Mouse (Mus musculus) Patski (cell line): Measurements from ENCODE around the gene Neurl4. TPM values are rescaled to one million over a fixed set of nuclear protein-coding genes. Genes with fewer than 3 reads are reported as not detected.

ENCODE experiments used
- ATAC-seq: fragments of 100-300 bp; one replicate; pipeline ENCODE4 v1.8.0; 2021
- CTCF ChIA-PET: fragments of 350-600 bp; sonication (Branson Sonifier 250); formaldehyde crosslinking; loops from one replicate; lab custom pipeline; 2022; ENCODE audit warnings: inconsistent platforms; lab: Charles Lee
- POLR2A ChIA-PET: fragments of 350-600 bp; sonication (Branson Sonifier 250); formaldehyde crosslinking; loops from one replicate; lab custom pipeline; 2022; ENCODE audit warnings: antibody characterized with exemption, inconsistent platforms; lab: Charles Lee
- DNase-seq: peaks from one replicate; pipeline ENCODE4 v3.0.0-alpha.2; 2011; ENCODE audit warnings: low read depth, low spot score
- H3K27me3 ChIP-seq: fragments of 371-371 bp; one replicate; pipeline ENCODE4 v1.5.1; 2021
- CTCF ChIP-seq: fragments of 100-300 bp; IDR thresholded peaks from one replicate; pipeline ENCODE4 v1.5.1; 2021
- in situ Hi-C: fragments of 300-500 bp; cut with MboI; formaldehyde crosslinking; loops from 3 replicates; pipeline ENCODE4 v1.11.1; 2018; ENCODE audit warnings: low pct_unique_long_range_greater_than_20kb, mixed read lengths
- polyA plus RNA-seq: library from polyadenylated mRNA; unstranded; gene quantifications from one replicate; pipeline ENCODE4 v1.2.3, GENCODE M21; 2021

Neurl4 gene
- polyA plus RNA-seq, 1 experiment from 2014 or later = 53.3 TPM

DNA sequence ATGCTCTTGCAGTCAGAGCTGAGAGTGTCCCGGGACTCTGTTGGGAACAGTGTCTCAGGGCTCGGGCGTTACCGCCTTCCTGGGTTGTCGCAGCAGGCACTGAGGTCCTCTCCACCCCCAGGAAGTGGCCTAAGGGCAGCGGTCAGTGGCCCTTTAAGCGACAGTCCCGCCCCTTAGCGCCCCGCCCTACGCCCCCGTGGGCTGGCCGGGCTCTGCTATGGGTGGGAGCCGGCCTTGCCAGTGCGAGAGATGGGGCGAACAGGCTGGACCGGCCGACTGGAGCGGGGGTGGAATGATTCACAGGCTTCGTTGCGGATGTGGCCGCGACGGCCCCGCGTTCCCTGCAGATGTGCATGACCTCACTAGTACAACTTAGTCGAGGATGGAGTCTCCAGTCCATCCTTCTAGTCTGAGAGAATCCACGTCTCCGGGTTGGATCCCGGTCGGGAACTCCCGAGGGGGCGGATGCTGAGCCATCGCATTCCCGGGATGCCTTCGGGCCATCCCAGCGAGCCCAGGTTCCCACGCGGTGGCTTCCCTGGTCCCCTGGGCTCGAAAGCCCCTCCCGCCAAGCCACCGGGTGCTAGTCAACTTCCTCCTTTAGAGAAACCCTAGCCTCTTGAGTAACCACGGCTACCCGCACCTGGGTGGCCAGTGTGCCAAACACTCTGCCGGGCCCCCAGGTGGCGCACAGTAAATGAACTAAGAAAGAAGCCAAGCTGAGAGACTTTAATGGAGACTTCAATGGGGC lies 19.8 kb upstream of the Neurl4 start, which contains the start of gene Kctd11:
TSS of gene Kctd11 (minus strand) at position 554 of the 751 bp plus-strand sequence.
- ATAC-seq (peak; percentile 72), DNase-seq (peak; percentile 68)
- ChIA-PET POLR2A (interaction anchor here (0.7 to 2.9 kb wide), 2 partner anchors 20 to 40 kb away, joined by 3 to 16 read pairs; partner anchors contain the start of genes 2810408A11Rik, Eif5a and Neurl4), CTCF (interaction anchor here (1.0 to 1.6 kb wide), 5 partner anchors 19 to 72 kb away, joined by 3 to 5 read pairs (median 3); partner anchors contain the start of gene Ybx2)
- no peak for TF ChIP-seq CTCF
- in situ Hi-C loops = no loop called here
- H3K27me3 ChIP-seq = no peaks in the 10 kb centered on the region

DNA sequence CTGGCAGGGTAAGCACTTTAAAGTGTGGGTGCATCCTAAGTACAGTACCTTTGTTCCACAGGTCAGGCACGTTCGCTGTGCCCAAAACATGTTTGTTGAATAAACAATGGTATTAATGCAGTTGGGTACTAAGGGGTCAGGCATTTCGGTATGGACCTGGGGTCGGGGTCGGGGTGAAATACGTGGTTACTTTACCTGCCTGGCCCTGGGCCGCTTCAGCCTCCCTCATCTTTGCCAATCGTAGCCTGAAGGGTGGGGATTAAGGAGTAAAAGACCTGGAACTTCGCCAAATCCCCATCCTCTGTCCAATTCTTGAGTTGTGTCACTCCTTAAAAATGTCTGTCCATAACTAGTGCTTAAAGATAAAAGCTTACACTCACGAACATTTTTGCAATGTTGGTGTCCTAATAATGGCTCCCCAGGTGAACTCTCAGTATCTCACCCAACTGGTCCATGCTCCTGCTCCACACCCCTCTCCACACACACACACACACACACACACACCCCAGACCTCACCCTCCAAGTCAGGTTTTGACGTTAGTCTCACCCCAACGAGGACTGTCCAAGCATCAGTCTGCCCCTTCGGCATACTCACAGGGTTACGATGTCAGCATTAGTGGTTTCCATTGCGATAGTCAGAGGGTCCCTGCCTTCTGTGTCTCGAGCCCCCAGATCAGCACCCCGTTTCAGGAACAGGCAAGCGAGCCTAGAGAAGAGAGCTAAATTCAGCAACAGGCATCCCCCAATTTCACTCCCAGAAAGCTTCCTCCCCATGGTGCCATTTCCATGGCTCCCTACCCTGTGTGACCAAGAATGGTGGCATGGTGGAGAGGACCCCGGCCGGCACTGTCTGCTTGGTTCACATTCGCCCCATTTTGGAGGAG lies 18.8 kb upstream of the Neurl4 start:
- TF ChIP-seq CTCF = no peak
- ATAC-seq (no peak), DNase-seq (no peak)
- ChIA-PET CTCF (interaction anchor here (1.6 kb wide), 1 partner anchor 17 kb away, joined by 10 read pairs; no protein-coding TSS in a partner anchor), POLR2A (interaction anchor here (0.6 to 2.9 kb wide), 3 partner anchors 19 to 125 kb away, joined by 3 to 16 read pairs (median 3); partner anchors contain the start of genes 2810408A11Rik and Neurl4)
- no peaks in the 10 kb centered on the region for H3K27me3 ChIP-seq
- in situ Hi-C loops = no loop called here

DNA sequence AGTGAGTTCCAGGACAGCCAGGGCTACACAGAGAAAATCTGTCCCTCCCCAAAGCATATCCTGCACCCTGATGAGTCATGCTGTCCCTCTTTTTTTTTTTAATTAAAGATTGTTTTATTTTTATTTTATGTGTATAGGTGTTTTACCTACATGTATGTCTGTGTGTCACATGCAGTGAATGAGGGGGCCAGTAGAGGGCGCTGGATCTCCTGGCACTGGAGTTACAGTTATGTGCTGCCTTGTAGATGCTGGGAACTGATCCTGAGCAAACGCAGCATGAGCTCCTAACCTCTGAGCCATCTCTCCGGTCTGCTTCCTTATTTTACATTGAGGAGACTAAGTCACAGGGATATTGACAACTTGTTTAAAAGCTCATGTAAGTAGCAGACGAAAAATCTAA lies 17.8 kb upstream of the Neurl4 start:
- DNase-seq (no peak), ATAC-seq (no peak)
- ChIA-PET POLR2A (interaction anchor here (1.6 kb wide), 1 partner anchor 17 kb away, joined by 15 read pairs; the partner anchor contains the start of genes 2810408A11Rik and Neurl4), CTCF (interaction anchor here (0.7 to 1.7 kb wide), 6 partner anchors 9 to 26 kb away, joined by 3 to 10 read pairs (median 3); no protein-coding TSS in a partner anchor)
- in situ Hi-C loops = no loop called here
- H3K27me3 ChIP-seq = no peaks in the 10 kb centered on the region
- no peak for TF ChIP-seq CTCF

DNA sequence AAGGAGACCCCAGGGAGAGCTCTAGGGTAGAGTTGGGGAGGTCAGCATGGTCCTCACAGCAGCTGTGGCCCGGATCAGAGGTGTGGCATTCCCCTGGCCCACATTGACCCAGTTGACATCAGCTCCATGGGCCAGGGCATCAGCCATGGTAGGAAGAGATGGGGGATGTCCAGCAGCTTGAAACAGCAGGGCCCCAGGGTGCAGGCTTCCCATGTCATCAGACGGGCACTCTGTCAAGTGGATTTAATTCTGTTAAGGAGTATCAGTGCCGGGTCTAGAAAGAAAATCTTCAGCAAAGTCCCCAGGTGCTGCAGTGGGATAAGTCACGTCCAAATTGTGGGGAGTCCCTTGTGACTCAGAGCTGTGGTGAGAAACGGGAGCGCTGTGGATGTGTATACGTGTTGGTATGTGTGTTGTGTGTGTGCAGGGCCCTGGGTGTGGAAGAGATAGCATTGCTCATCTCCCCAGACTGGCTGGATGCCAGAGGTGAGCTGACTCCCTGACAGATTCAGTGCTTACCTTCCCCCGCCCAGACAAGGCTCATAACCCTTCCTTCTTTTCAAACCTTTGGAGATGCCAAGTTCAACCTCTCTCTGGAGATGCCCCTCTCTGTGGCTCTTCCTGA lies 17.2 kb upstream of the Neurl4 start:
- H3K27me3 ChIP-seq = no peaks in the 10 kb centered on the region
- DNase-seq (peak; percentile 56), ATAC-seq (no peak)
- ChIA-PET POLR2A (interaction anchor here (0.5 to 1.6 kb wide), 2 partner anchors 16 to 455 kb away, joined by 3 to 15 read pairs; partner anchors contain the start of genes 2810408A11Rik and Neurl4), CTCF (interaction anchor here (0.7 to 1.7 kb wide), 6 partner anchors 10 to 25 kb away, joined by 3 to 10 read pairs (median 3); no protein-coding TSS in a partner anchor)
- in situ Hi-C loops = no loop called here
- TF ChIP-seq CTCF = no peak

DNA sequence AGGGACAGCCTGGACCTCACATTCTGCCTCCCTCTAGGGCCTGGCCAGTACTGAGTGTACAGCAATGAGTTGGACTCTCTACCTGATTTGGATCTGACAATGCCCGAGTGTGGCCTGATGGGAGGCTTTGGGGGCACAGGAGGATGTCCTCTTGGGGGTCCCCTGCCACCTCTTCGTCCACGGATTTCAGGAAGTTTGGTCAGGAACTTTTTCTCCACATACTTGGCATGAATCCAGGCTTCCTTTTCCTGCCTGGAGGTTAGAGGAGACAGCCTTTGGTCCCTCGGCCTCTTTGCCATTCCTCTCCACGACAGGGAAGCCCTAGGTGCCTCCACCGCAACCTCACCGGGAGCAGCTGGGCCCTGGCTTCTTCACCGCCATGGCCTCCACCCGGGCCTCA lies 16.6 kb upstream of the Neurl4 start:
- TF ChIP-seq CTCF = no peak
- ChIA-PET CTCF (interaction anchor here (1.3 to 1.7 kb wide), 2 partner anchors 11 to 25 kb away, joined by 3 to 4 read pairs; no protein-coding TSS in a partner anchor), POLR2A (interaction anchor here (0.5 to 1.6 kb wide), 2 partner anchors 16 to 456 kb away, joined by 3 to 15 read pairs; partner anchors contain the start of genes 2810408A11Rik and Neurl4)
- ATAC-seq (no peak), DNase-seq (no peak)
- H3K27me3 ChIP-seq = no peaks in the 10 kb centered on the region
- in situ Hi-C loops = no loop called here

DNA sequence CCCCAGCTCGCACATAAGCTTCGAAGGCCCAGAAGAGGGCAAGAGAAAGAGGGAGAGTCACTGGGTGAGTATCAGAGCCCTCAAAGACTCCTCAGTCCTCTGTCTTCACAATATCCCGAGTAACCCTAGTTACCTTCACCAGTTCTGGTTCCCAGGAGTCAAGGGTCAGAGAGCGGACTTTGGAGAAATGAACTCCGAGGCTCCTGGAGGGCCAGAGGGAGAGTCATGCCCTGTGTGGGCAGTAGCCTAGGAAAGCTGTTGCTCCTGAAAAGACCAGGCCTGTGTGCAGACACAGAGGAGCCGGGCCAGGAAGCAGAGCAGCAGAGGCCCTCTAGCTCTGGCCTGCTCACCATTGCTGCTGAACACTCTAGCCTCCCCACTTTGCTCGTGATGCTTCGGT lies 16.2 kb upstream of the Neurl4 start:
- DNase-seq (no peak), ATAC-seq (no peak)
- no peak for TF ChIP-seq CTCF
- ChIA-PET CTCF (no interaction called here), POLR2A (no interaction called here)
- in situ Hi-C loops = no loop called here
- H3K27me3 ChIP-seq = no peaks in the 10 kb centered on the region

DNA sequence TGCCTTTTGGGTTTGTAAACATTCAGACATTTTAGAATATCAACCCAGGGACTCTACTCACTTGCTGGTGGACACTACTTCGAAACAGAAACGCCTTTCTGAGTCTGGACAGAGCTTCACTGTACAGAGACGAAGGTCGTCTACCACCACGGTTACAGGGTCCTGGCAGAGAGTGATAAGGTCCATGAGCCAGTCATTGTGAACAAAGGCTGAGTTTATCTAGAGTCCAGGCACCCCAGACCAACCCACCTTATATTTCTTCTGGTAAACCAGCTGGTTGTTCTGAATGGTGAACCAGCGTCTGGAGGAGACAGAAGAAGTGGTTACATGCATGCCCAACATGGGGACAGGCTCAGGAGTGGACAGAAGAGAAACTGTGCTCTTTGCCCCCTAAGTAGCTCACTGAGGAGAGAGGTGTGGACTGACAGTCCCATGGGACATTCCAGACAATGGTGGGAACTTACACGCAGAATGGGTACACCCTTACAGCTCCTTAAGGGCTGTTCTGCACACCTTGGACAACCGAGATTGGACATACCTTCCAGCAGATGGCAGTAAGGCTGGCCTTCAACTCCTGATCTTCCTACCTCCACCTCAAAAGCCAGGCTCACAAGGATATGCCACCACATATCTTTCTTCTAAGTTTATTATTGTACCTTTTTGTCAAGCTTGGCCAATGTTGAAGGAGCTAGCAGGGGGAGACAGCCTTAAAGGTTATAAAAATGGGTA lies 13.8 kb upstream of the Neurl4 start:
- in situ Hi-C loops = no loop called here
- no peak for ATAC-seq
- no peak for TF ChIP-seq CTCF
- DNase-seq = no peak
- POLR2A ChIA-PET = interaction anchor here (1.7 kb wide), 1 partner anchor 14 kb away, joined by 6 read pairs; the partner anchor contains the start of genes 2810408A11Rik and Neurl4
- H3K27me3 ChIP-seq = no peaks in the 10 kb centered on the region
- CTCF ChIA-PET = interaction anchor here (0.9 to 3.7 kb wide), 7 partner anchors 10 to 202 kb away, joined by 3 to 19 read pairs (median 3); partner anchors contain the start of genes 2810408A11Rik, Neurl4 and Tnfsf13

DNA sequence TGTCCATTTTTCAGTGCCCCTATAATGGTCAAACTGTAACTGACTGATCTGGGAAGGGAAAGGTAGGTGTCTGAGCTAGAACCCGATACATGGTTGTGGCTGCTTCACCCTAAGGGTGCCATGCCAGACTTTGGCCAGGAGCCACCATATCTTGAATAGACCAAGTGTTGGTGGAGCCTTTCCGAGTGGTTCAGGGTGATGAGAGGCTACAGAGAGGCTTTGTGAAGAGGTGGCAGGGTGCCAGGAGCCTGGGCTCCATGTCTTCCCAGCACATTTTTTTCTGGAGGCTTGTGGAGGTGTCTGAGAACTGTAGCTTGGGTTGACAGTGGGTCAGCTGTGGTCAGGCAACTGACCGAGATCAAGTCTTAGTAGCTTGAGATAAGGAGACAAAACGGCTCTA lies 9.4 kb upstream of the Neurl4 start:
- POLR2A ChIA-PET = no interaction called here
- DNase-seq = no peak
- TF ChIP-seq CTCF = no peak
- CTCF ChIA-PET = no interaction called here
- no peak for ATAC-seq
- H3K27me3 ChIP-seq = no peaks in the 10 kb centered on the region
- in situ Hi-C loops = no loop called here

DNA sequence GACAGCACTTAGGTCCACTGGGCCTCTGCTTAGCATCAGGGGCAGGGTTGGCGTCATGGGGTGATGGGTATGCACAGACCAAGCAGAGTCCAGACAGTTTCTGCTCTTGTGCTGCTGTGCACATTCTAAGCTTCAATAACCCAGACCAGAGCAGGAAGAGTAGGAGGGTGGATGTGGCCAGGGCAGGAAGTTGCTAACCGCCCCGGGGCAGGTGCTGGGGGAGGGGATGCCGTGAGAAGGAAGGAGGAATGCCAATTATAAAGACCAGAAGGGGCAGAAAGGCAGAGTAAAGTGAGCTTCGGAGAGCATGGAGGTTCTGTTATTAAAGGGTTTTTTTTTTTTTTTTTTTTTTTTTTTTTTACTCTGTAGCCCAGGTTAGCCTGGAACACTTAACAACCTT lies 6.2 kb upstream of the Neurl4 start:
- DNase-seq (no peak), ATAC-seq (no peak)
- in situ Hi-C loops = no loop called here
- no peaks in the 10 kb centered on the region for H3K27me3 ChIP-seq
- ChIA-PET POLR2A (no interaction called here), CTCF (interaction anchor here (0.7 kb wide), 1 partner anchor 11 kb away, joined by 4 read pairs; no protein-coding TSS in a partner anchor)
- TF ChIP-seq CTCF = no peak
